Mouse (Mus musculus): ENCODE data around the gene Katnal1.

DNA sequence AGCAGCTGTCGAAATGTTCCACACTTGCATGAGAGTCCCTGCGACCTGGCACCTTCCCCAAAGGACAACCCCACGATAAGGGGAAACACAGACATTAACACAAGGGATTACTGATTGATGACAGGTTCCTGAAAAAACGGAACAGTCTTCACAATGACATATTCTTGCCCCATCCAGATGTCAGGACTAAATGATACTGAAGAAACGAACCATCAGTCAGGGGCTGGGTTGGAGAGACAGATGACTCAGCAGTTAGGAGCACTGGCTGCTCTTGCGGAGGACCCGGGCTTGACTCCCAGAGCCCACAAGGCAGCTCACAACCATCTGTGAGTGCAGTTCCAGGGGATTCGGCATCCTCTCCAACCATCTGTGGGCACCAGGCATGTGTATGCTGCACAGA is 67.0 kb downstream of the Katnal1 start:
- TF ChIP-seq CTCF (IDR thresholded peaks at IDR 0.05; ENCODE audit: control insufficient read depth, insufficient read depth, low read length) (no peak), POLR2A (IDR thresholded peaks at IDR 0.05; ENCODE audit: borderline replicate concordance, control insufficient read depth, low read depth, low read length) (no peak)
